Mouse (Mus musculus) cerebellum, adult 11-12 months (tissue): ENCODE results near the gene F3.
A peak's percentile ranks its signal among the peaks of the same experiment; 100 is the strongest.

Experiments used
- DNase-seq: peaks from one replicate; pipeline ENCODE4 v3.0.0; 2022

The F3 gene

GRCm38 (mm10) chr3:121710894-121711531 is 12.3 kb upstream of the F3 start:
- DNase-seq, result no peak

GRCm38 (mm10) chr3:121712222-121712621 is 11.1 kb upstream of the F3 start:
- DNase-seq, result no peak

DNA sequence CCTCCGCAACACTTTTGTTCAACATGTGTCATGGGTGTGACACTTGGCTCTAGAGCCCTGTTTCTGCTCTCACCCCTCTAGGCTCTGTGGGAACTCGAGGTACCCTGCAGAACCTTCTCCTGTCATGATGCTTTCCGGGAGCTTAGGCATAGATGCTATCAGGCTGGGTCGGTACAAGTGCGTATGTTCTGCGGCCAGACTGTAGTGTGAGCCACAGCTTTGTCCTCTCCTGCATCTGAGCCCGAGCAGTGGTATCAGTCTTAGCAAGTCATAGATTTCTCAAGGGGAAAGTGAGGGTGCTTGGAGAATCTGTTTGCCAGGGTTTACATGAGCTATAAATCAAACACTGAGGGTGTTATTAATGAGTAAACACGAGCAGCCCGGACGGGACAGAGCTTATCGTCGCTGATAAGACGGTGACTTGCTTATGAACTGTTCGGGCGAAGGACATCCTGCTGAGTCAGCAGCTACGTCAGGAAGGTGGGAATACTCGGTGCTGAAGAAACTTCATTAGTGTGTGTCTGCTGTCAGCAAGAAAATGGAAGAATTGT is 10.1 kb upstream of the F3 start:
- DNase-seq, result no peak

DNA sequence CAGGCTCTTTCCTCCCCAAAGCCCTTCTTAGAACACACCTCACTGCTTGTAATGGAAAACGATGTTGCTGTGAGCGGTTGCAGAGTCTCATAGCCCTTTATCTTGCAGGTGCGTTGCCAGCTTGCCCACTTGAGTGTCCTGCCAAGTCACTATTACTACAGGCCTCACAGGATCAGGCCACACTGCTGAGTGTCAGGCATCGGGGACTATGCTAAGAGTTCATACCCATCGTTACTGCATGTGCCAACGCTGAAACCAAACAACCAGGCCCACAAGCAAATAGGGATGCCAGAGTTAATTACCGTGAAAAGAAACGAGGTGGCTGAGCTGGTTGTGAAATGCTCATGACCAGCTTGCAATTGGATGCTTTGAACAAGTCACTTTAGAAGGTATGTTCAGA is 9.5 kb upstream of the F3 start:
- DNase-seq, result no peak

DNA sequence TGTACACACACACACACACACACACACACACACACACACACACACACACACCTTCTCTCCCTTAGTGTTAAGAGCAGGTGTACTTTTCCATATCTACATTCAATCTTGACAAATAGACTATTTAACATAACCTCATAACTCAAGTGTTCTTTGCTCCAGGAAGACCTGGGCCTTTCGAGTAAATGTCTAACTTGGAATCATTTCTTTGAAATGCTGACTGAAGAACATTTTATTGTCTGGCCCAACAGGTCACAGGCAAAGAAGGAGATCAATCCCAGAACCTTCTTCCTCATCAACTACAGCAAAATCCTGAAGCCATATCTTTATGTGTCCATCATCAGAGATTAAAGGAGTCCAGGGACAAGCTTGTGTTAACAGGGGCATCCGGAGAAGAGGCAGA is 8.9 kb upstream of the F3 start:
- no peak for DNase-seq

DNA sequence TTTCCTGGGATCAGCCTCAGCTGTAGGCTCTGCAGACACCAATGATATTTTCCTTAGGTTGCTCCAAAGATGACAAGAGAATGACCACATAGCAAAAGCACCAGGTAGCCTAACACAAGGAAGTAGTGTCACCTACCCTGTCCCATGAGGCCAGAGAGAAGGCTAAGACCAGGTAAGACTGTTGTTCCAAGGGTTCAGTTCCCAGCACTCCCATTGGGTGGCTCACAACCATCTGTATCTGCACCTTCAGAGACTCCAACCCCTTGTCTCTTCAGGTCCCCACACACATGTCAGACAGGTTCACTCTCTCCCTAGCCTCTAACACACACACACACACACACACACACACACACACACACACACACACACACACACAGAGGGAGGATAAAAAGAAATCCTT is 8.0 kb upstream of the F3 start:
- no peak for DNase-seq

DNA sequence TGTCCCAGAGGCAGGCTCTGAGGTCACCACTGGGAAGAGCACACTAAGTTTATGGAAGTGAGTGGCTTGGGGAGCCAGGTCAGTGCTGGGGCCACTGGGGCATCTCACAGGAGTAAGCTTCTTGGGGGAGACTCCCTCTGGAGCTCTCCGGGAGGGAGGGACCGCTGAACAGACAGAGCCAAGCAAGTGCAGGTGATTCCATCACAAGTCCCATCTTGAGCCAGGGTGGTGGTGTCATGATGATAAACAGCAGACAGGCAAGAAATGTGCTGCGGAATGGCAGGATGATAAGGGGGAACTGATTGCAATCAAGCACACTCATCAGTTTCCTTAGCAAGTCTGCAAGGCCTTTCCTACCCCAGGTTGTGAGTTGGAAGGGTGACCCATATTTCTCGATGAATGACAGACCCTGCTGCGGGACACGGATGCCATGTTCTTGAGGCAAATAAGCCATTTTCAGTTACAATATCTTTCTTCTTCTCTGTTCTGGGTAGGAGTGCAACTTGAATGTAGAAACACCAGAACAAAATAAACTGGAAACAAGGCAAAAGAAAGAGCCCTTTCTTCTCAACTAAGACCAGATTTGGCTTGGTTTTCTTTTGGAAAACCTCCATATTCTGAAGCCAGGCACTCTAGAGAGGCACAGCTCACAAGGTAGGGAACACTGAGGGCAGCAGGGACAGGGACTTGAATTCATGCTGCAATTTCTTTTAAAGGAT is 7.4 kb upstream of the F3 start:
- DNase-seq, result no peak

- DNase-seq, result no peak
Observed at GRCm38 (mm10) chr3:121716480-121716879, 6.9 kb upstream of the F3 start.

DNA sequence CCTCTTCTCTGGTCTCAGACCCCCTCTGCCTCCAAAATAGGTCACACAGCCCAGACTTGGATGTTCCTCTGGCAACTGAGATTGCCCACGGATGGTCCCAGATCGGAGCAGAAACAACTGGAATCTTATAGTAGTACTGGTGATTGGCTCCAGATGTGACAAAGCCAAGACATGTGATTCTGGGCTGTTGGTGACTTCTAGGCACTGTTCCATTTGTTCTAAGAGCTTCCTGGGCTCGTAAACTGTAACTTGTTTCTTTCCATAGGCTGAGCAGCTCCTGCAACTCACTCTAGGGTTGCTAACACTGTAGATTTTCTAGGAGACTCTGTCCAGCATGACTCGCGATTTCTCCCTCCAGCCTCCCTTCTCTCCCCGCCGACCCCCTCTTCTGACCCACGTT is 4.7 kb upstream of the F3 start:
- DNase-seq, result no peak

GRCm38 (mm10) chr3:121719701-121720100 is 3.6 kb upstream of the F3 start:
- DNase-seq, result no peak

GRCm38 (mm10) chr3:121720801-121721690 is 2.3 kb upstream of the F3 start:
- DNase-seq, result no peak

DNA sequence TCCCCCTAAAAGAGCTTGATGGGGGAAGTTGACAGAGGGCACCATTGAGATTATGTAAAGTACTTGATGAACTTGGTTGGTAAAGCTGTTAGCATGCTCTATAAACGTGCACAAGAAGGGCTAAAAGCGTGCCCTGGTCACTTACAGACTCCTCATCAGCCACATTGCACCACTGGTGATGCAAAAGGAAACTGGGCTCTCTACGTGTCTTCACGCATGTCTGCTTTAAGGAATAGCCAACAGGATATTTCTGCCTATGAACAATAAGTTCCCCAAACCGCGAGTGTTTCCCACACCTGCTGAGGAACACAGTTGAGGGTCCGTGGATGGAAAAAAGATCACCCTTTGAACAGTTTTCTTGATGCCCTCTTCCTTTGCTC is 1.7 kb upstream of the F3 start:
- DNase-seq, result no peak

GRCm38 (mm10) chr3:121723968-121724524 is 709 bp downstream of the F3 start:
- no peak for DNase-seq

DNA sequence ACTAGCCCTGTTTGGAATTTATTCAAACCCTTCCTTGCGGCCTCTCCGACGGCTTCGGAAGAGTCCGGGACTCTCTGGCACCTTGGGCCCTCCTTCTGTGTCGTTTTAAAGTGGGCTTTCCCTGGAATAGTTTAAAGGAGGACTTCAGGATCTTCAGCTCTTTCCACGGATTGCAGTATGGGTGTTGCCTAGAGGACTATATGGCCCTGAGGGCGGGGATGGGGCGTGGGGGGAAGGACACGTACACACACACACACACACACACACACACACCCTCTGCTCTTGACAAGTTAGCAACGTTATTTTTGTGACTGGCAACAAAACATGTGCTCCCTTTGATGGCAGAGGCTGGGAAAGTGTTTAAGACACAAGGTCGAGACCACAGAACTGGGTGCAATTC is 1.2 kb downstream of the F3 start:
- no peak for DNase-seq

DNA sequence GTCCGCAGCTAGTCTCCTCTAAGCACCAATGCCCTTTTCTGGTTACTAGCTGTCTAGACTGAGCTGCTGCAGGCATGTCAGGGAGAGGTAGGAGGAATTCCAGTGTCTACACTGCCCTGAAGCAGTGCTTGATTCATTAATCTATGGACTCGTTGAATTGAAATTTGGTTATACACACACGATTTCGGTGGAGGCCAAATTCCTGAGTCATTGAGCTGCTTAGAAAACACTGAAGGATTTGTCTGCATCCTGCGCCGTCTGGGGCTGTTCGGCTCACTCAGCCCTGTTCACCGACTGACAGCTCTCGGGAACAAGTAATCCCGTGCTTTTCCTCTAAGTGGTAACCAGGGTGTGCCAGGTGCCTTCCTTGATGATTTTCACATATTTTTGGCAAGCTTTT is 2.3 kb downstream of the F3 start:
- no peak for DNase-seq

- no peak for DNase-seq
Observed at GRCm38 (mm10) chr3:121729678-121730077, 6.3 kb downstream of the F3 start.

DNA sequence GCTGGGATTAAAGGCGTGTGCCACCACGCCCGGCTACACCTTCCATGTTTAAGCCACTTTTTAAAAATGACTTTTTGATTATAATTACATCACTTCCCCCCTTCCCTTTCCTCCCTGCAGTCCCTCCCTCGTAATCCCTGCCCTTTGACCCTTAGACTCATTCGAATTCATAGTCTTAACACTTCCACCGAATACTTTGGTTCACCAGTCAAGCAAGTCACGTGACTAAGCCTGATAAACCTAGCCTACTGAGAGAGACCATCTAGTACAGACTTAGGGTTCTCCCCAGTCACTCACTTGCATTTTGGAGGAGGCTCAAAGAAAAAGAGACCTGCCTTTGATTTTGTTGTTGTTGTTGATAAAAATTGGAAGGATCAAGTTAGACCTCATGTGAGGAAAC is 12.2 kb downstream of the F3 start:
- no peak for DNase-seq

GRCm38 (mm10) chr3:121736025-121736744 is 12.8 kb downstream of the F3 start:
- DNase-seq, result peak; percentile 85

- no peak for DNase-seq
Observed at GRCm38 (mm10) chr3:121737453-121737852, 14.1 kb downstream of the F3 start.

- DNase-seq, result no peak
Observed at GRCm38 (mm10) chr3:121737901-121738300, 14.6 kb downstream of the F3 start.

GRCm38 (mm10) chr3:121738742-121739342 is 15.5 kb downstream of the F3 start:
- no peak for DNase-seq
